Mouse (Mus musculus) kidney, adult 2 months (tissue): ENCODE data around the gene Sgca. TPM values are rescaled to one million over a fixed set of nuclear protein-coding genes. Genes with fewer than 3 reads are reported as not detected.
"Not testable (repeated sequence)": the region's sequence is repeated elsewhere in the genome, so short reads cannot be mapped to it uniquely, and the experiment has no call there.

Experiments used
- DNase-seq: peaks from one replicate; pipeline ENCODE4 v3.0.0; 2021
- H3K27ac ChIP-seq: fragments of 200-500 bp; 2 replicates; pipeline ENCODE4 v1.5.1; 2012; ENCODE audit warnings: low read depth, low read length, control low read depth, inconsistent platforms; ENCODE audit not compliant: insufficient read depth
- H3K27me3 ChIP-seq: fragments of 200-500 bp; replicated peaks from 2 replicates; pipeline ENCODE4 v1.6.1; 2012; ENCODE audit warnings: mild to moderate bottlenecking, moderate library complexity, low read length, inconsistent platforms; ENCODE audit not compliant: control insufficient read depth, insufficient read depth
- H3K36me3 ChIP-seq: fragments of 200-500 bp; 2 replicates; pipeline ENCODE4 v1.6.1; 2012; ENCODE audit warnings: mild to moderate bottlenecking, moderate library complexity, low read length, inconsistent platforms; ENCODE audit not compliant: control insufficient read depth, insufficient read depth
- H3K4me1 ChIP-seq: fragments of 200-500 bp; 2 replicates; pipeline ENCODE4 v1.6.1; 2011; ENCODE audit warnings: low read length; ENCODE audit not compliant: control insufficient read depth, insufficient read depth
- H3K4me3 ChIP-seq: fragments of 200-500 bp; 2 replicates; pipeline ENCODE4 v1.5.1; 2011; ENCODE audit warnings: mild to moderate bottlenecking, low read depth, low read length, control low read depth; ENCODE audit not compliant: insufficient read depth
- CTCF ChIP-seq: fragments of 200-500 bp; conservative IDR thresholded peaks from 2 replicates; pipeline ENCODE4 v1.5.1; 2011; ENCODE audit warnings: low read depth, mild to moderate bottlenecking, control low read depth, low read length, moderate library complexity, mixed read lengths; ENCODE audit not compliant: insufficient read depth, insufficient read length
- POLR2A ChIP-seq: fragments of 200-500 bp; IDR thresholded peaks from one replicate; pipeline ENCODE4 v1.6.1; 2011; ENCODE audit warnings: low read depth, low read length, control low read depth
- WGBS: fragments of 180-500 bp; shearing (Covaris S2); methylation state at CpG from one replicate; pipeline ENCODE4 v1.1.7; 2018; 5-methylcytosine and 5-hydroxymethylcytosine counted together
- polyA plus RNA-seq: library from polyadenylated mRNA; depleted of rRNA; stranded (reverse); fragments of >200 nt; gene quantifications from 2 replicates; pipeline ENCODE4 v1.2.3, GENCODE M21; 2012

Sgca gene
- polyA plus RNA-seq, 1 experiment = 23.9 TPM

- no peaks in the 10 kb centered on the region for H3K36me3 ChIP-seq
- DNase-seq = no peak
- TF ChIP-seq POLR2A (no peak), CTCF (no peak)
- peaks cover 4% of the 10 kb centered on the region; the same call in 1 of the 2 replicates for H3K4me1 ChIP-seq
- H3K4me3 ChIP-seq = no peak overlapping the region
- H3K27me3 ChIP-seq = no peaks in the 10 kb centered on the region
- no peak overlapping the region for H3K27ac ChIP-seq
- 70% methylated on average over 3 of the region's 3 CpGs for WGBS
These were observed 35.9 kb upstream of the Sgca start for GRCm38 (mm10) chr11:95012075-95012474.

GRCm38 (mm10) chr11:95011416-95011815 lies 35.3 kb upstream of the Sgca start:
- no peak overlapping the region for H3K27ac ChIP-seq
- no peak overlapping the region for H3K4me3 ChIP-seq
- no peaks in the 10 kb centered on the region for H3K27me3 ChIP-seq
- no peak for DNase-seq
- H3K36me3 ChIP-seq = no peaks in the 10 kb centered on the region
- H3K4me1 ChIP-seq = peaks cover 8% of the 10 kb centered on the region; the same call in 1 of the 2 replicates
- 50% methylated on average over 1 of the region's 1 CpGs for WGBS
- no peak for TF ChIP-seq POLR2A
- TF ChIP-seq CTCF = no peak

- not testable (repeated sequence) for H3K36me3 ChIP-seq, H3K4me1 ChIP-seq, H3K27ac ChIP-seq, H3K4me3 ChIP-seq, H3K27me3 ChIP-seq, DNase-seq
- WGBS = 69% methylated on average over 4 of the region's 4 CpGs
These were observed 34.8 kb upstream of the Sgca start for GRCm38 (mm10) chr11:95010841-95011403.

- TF ChIP-seq CTCF (no peak), POLR2A (no peak)
- Histone ChIP-seq H3K27ac (no peak overlapping the region), H3K4me1 (peaks cover 8% of the 10 kb centered on the region; the same call in 1 of the 2 replicates), H3K36me3 (no peaks in the 10 kb centered on the region), H3K4me3 (peak overlapping the region; percentile 47), H3K27me3 (no peaks in the 10 kb centered on the region)
- DNase-seq = no peak
- 7% methylated on average over 40 of the region's 40 CpGs for WGBS
These were observed 34.1 kb upstream of the Sgca start for GRCm38 (mm10) chr11:95010141-95010739.

GRCm38 (mm10) chr11:95009629-95010014 lies 33.5 kb upstream of the Sgca start, which contains the start of gene Samd14:
Samd14 (plus strand) TSS chr11:95009879.
- Histone ChIP-seq H3K27ac (peak within 1 kb of the TSS; percentile 53; the same call in 1 of the 2 replicates), H3K4me1 (peaks cover 8% of the 10 kb centered on the region; the same call in 1 of the 2 replicates)

GRCm38 (mm10) chr11:95008661-95009628 lies 32.8 kb upstream of the Sgca start:
- TF ChIP-seq CTCF (no peak), POLR2A (no peak)
- no peak for DNase-seq

More at GRCm38 (mm10) chr11:95009629-95010014, 33.5 kb upstream of the Sgca start, which contains the start of gene Samd14:
- no peak for TF ChIP-seq POLR2A
- no peak for TF ChIP-seq CTCF
- H3K27me3 ChIP-seq = no peaks in the 10 kb centered on the region
- H3K36me3 ChIP-seq = no peaks in the 10 kb centered on the region
- H3K4me3 ChIP-seq = peak within 1 kb of the TSS; percentile 47
- WGBS = 1% methylated on average over 26 of the region's 32 CpGs
- DNase-seq = peak; percentile 47

GRCm38 (mm10) chr11:95007418-95007817 lies 31.3 kb upstream of the Sgca start:
- Histone ChIP-seq H3K4me3 (no peak overlapping the region), H3K4me1 (peaks cover 8% of the 10 kb centered on the region; the same call in 1 of the 2 replicates), H3K27ac (no peak overlapping the region), H3K36me3 (no peaks in the 10 kb centered on the region), H3K27me3 (no peaks in the 10 kb centered on the region)
- 37% methylated on average over 3 of the region's 3 CpGs for WGBS
- TF ChIP-seq POLR2A = no peak
- no peak for DNase-seq

More at GRCm38 (mm10) chr11:95008661-95009628, 32.8 kb upstream of the Sgca start:
- H3K4me1 ChIP-seq = peaks cover 8% of the 10 kb centered on the region; the same call in 1 of the 2 replicates
- no peaks in the 10 kb centered on the region for H3K27me3 ChIP-seq
- no peaks in the 10 kb centered on the region for H3K36me3 ChIP-seq
- peak overlapping the region; percentile 53; the same call in 1 of the 2 replicates for H3K27ac ChIP-seq
- H3K4me3 ChIP-seq = peak overlapping the region; percentile 47
- WGBS = 31% methylated on average over 15 of the region's 15 CpGs
